Mouse (Mus musculus) T-helper 17 cell (primary cell): ENCODE results near the gene Olfr718-ps1.
"Not testable (repeated sequence)": the region's sequence is repeated elsewhere in the genome, so short reads cannot be mapped to it uniquely, and the experiment has no call there.

ENCODE experiments used
- in situ Hi-C, 2 experiments: fragments of 300-600 bp; cut with MboI, MseI; formaldehyde crosslinking; loops; 1 replicate in 1 of 2; 2 replicates in 1 of 2; pipeline ENCODE4 v1.15.1; 2025; ENCODE audit warnings: high pct_unique_total_duplicates in 2 of 2

The Olfr718-ps1 gene

GRCm38 (mm10) chr5:143147481-143147880 is at the start of gene Olfr718-ps1:
Gene Olfr718-ps1 (minus strand): TSS chr5:143147581.
- in situ Hi-C loops = loop anchor here in 1 of 2 experiments (10.0 kb wide), 1 partner anchor 1803 kb away; no protein-coding TSS in a partner anchor

GRCm38 (mm10) chr5:143196506-143196905 is 49.1 kb upstream of the Olfr718-ps1 start:
- in situ Hi-C loops = no loop called here

GRCm38 (mm10) chr5:143195166-143195565 is 47.8 kb upstream of the Olfr718-ps1 start:
- in situ Hi-C loops = no loop called here

GRCm38 (mm10) chr5:143194747-143195146 is 47.4 kb upstream of the Olfr718-ps1 start:
- in situ Hi-C loops = not testable (repeated sequence)

- in situ Hi-C loops = no loop called here
These were observed 45.4 kb upstream of the Olfr718-ps1 start for GRCm38 (mm10) chr5:143192806-143193205.

- in situ Hi-C loops = not testable (repeated sequence)
These were observed 40.6 kb upstream of the Olfr718-ps1 start for GRCm38 (mm10) chr5:143188014-143188413.

GRCm38 (mm10) chr5:143180255-143181076 is 33.1 kb upstream of the Olfr718-ps1 start, which contains the start of the genes Rbak and Spdye4b:
Gene Rbak (minus strand): TSS chr5:143180775.
Gene Spdye4b (plus strand): TSS chr5:143181017.
- in situ Hi-C loops = loop anchor here (5.0 kb wide), 2 partner anchors 52 to 117 kb away; no protein-coding TSS in a partner anchor

GRCm38 (mm10) chr5:143179179-143179578 is 31.8 kb upstream of the Olfr718-ps1 start:
- in situ Hi-C loops = no loop called here

GRCm38 (mm10) chr5:143177541-143178200 is 30.3 kb upstream of the Olfr718-ps1 start:
- in situ Hi-C loops = no loop called here

GRCm38 (mm10) chr5:143175970-143176369 is 28.6 kb upstream of the Olfr718-ps1 start:
- in situ Hi-C loops = no loop called here

- in situ Hi-C loops = no loop called here
These were observed 18.2 kb upstream of the Olfr718-ps1 start for GRCm38 (mm10) chr5:143165508-143166070.

GRCm38 (mm10) chr5:143155534-143155933 is 8.2 kb upstream of the Olfr718-ps1 start:
- in situ Hi-C loops = no loop called here

- in situ Hi-C loops = no loop called here
These were observed 6.4 kb upstream of the Olfr718-ps1 start for GRCm38 (mm10) chr5:143153756-143154155.

GRCm38 (mm10) chr5:143150044-143150443 is 2.7 kb upstream of the Olfr718-ps1 start:
- in situ Hi-C loops = no loop called here

- in situ Hi-C loops = loop anchor here in 1 of 2 experiments (10.0 kb wide), 1 partner anchor 1805 kb away; no protein-coding TSS in a partner anchor
These were observed 2.2 kb upstream of the Olfr718-ps1 start for GRCm38 (mm10) chr5:143149536-143149935.

- in situ Hi-C loops = loop anchor here in 1 of 2 experiments (10.0 kb wide), 1 partner anchor 1804 kb away; no protein-coding TSS in a partner anchor
These were observed 1.3 kb upstream of the Olfr718-ps1 start for GRCm38 (mm10) chr5:143148661-143149060.

GRCm38 (mm10) chr5:143137580-143137979 is 9.8 kb downstream of the Olfr718-ps1 start:
- in situ Hi-C loops = no loop called here

GRCm38 (mm10) chr5:143135042-143135441 is 12.3 kb downstream of the Olfr718-ps1 start:
- in situ Hi-C loops = no loop called here

GRCm38 (mm10) chr5:143134216-143135010 is 13.0 kb downstream of the Olfr718-ps1 start:
- in situ Hi-C loops = not testable (repeated sequence)

- in situ Hi-C loops = no loop called here
These were observed 14.4 kb downstream of the Olfr718-ps1 start for GRCm38 (mm10) chr5:143132935-143133514.

- in situ Hi-C loops = no loop called here
These were observed 17.0 kb downstream of the Olfr718-ps1 start for GRCm38 (mm10) chr5:143130342-143130741.
